ENCODE assay signal across 22 mouse cellular contexts in the genomic region with DNA sequence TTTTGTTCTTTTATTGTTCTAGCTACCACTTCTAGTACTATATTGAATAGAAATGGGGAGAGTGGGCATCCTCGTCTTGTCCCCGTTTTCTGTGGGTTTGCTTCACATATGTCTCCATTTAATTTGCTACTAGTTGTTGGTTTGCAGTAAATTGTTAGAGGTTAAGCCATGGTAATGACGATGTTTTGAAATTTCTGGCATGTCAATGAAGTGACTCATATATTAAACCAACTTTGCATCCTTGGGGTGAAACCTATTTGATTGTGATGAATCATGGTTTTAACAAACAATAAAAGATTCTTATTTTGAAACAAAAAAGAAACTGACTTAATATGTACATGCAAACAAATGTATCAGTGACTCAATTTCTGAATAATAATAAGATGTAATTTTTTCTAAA.
"Had no signal": no experiment of that assay in that cellular context is flagged by ENCODE, and none has a peak within 500 bp of the region (broad histone marks: within the 10 kb centered on the region; RNA-seq: fewer than 3 reads in every experiment).

No protein-coding gene starts in this region.

- DNase-seq: gastrocnemius, postnatal 14 days; gastrocnemius, postnatal 36 days; heart, adult 18-20 months; heart, postnatal 10 days; heart, postnatal 36 days; kidney, adult 11 months; kidney, adult 2 months; kidney, adult 9 months; kidney, postnatal 14 days; kidney, postnatal 36 days; layer of hippocampus, adult 9-11 months; left cerebral cortex, postnatal 4 days had no signal

- H3K27me3 ChIP-seq: heart, embryonic 12.5 days; hindbrain, embryonic 13.5 days; hindbrain, embryonic 15.5 days; limb, embryonic 13.5 days; limb, embryonic 15.5 days; liver, embryonic 12.5 days had no signal

- H3K4me2 ChIP-seq: heart, embryonic 12.5 days; hindbrain, embryonic 13.5 days; hindbrain, embryonic 15.5 days; limb, embryonic 13.5 days; limb, embryonic 15.5 days; liver, embryonic 12.5 days had no signal

- H3K36me3 ChIP-seq: heart, embryonic 10.5 days; heart, embryonic 12.5 days; hindbrain, embryonic 13.5 days; hindbrain, embryonic 15.5 days; limb, embryonic 13.5 days; limb, embryonic 15.5 days; liver, embryonic 12.5 days had no signal

- H3K4me3 ChIP-seq: heart, embryonic 10.5 days; heart, embryonic 12.5 days; hindbrain, embryonic 13.5 days; hindbrain, embryonic 15.5 days; limb, embryonic 13.5 days; limb, embryonic 15.5 days; liver, embryonic 12.5 days had no signal

- H3K27ac ChIP-seq: heart, embryonic 10.5 days; hindbrain, embryonic 13.5 days; hindbrain, embryonic 15.5 days; hindbrain, postnatal 0 days; kidney, postnatal 0 days; limb, embryonic 13.5 days; limb, embryonic 15.5 days; liver, embryonic 12.5 days; liver, embryonic 14.5 days had no signal
